17 mouse cellular contexts compared by ENCODE assay signal in genomic region chr16:29772609-29772988, GRCm38 (mm10).
DNase-seq lines count a peak whose midpoint lies in the region; ATAC-seq and TF ChIP-seq lines count a peak whose summit lies in the region.
"Had no signal": no experiment of that assay in that cellular context is flagged by ENCODE, and none has a peak within 500 bp of the region (broad histone marks: within the 10 kb centered on the region; RNA-seq: fewer than 3 reads in every experiment).

No protein-coding gene starts in this region.

- no peak overlapping the region for H3K4me3 ChIP-seq in layer of hippocampus, adult 2 months
- H3K4me3 ChIP-seq in midbrain, embryonic 10.5 days = no peak overlapping the region
- H3K4me3 ChIP-seq in midbrain, embryonic 14.5 days (replicated peaks; ENCODE audit: low read depth, low read length) = no peak overlapping the region
- H3K4me3 ChIP-seq in embryonic facial prominence, embryonic 10.5 days = no peak overlapping the region
- H3K4me3 ChIP-seq in forebrain, embryonic 14.5 days (ENCODE audit: low read depth, low read length) = no peak overlapping the region
- H3K4me3 ChIP-seq: forebrain, embryonic 13.5 days; heart, embryonic 12.5 days; limb, embryonic 13.5 days; myocyte; neural tube, embryonic 15.5 days had no signal

- no peak overlapping the region for H3K9ac ChIP-seq in midbrain, embryonic 14.5 days (replicated peaks; ENCODE audit: low read length)
- no peak overlapping the region for H3K9ac ChIP-seq in forebrain, embryonic 14.5 days (ENCODE audit: low read length)
- H3K9ac ChIP-seq: forebrain, embryonic 13.5 days; heart, embryonic 12.5 days; limb, embryonic 13.5 days; neural tube, embryonic 15.5 days had no signal

- 69% methylated on average over 12 of the region's 12 CpGs for WGBS in midbrain, embryonic 10.5 days
- WGBS in midbrain, embryonic 14.5 days = 64% methylated on average over 12 of the region's 12 CpGs
- WGBS in embryonic facial prominence, embryonic 10.5 days = 71% methylated on average over 12 of the region's 12 CpGs
- 85% methylated on average over 12 of the region's 12 CpGs for WGBS in forebrain, embryonic 14.5 days

- H3K4me1 ChIP-seq in midbrain, embryonic 10.5 days = peaks cover 52% of the 10 kb centered on the region
- peaks cover 5% of the 10 kb centered on the region; the same call in 1 of the 2 replicates for H3K4me1 ChIP-seq in midbrain, embryonic 14.5 days (ENCODE audit: control insufficient read depth, insufficient read depth, low read length)
- peaks cover 55% of the 10 kb centered on the region for H3K4me1 ChIP-seq in embryonic facial prominence, embryonic 10.5 days
- H3K4me1 ChIP-seq in forebrain, embryonic 14.5 days (ENCODE audit: control insufficient read depth, insufficient read depth, low read length) = no peaks in the 10 kb centered on the region
- H3K4me1 ChIP-seq: neural tube, embryonic 15.5 days had no signal

- peaks cover 58% of the 10 kb centered on the region for H3K27me3 ChIP-seq in midbrain, embryonic 10.5 days (ENCODE audit: low read depth, poor library complexity, severe bottlenecking)
- H3K27me3 ChIP-seq in midbrain, embryonic 14.5 days (ENCODE audit: control insufficient read depth, insufficient read depth, low read length) = 0 out of 2 replicates have a peak, but pooled peaks cover 3% of the 10 kb centered on the region
- H3K27me3 ChIP-seq in embryonic facial prominence, embryonic 10.5 days (replicated peaks; ENCODE audit: low read depth, poor library complexity, severe bottlenecking) = peaks cover 5% of the 10 kb centered on the region; the same call in 1 of the 2 replicates
- H3K27me3 ChIP-seq in forebrain, embryonic 14.5 days (replicated peaks; ENCODE audit: control insufficient read depth, insufficient read depth, low read length) = no peaks in the 10 kb centered on the region
- H3K27me3 ChIP-seq: forebrain, embryonic 13.5 days had no signal

- no peak for TF ChIP-seq CTCF in layer of hippocampus, adult 2 months (conservative IDR thresholded peaks at IDR 0.05)

- H3K4me2 ChIP-seq in midbrain, embryonic 14.5 days (ENCODE audit: low read length) = no peak overlapping the region
- no peak overlapping the region for H3K4me2 ChIP-seq in forebrain, embryonic 14.5 days (ENCODE audit: low read length)
- H3K4me2 ChIP-seq: forebrain, embryonic 13.5 days; heart, embryonic 12.5 days; limb, embryonic 13.5 days; neural tube, embryonic 15.5 days had no signal

- no peak for ATAC-seq in midbrain, embryonic 14.5 days (ENCODE audit: low FRiP score, low TSS enrichment)
- no peak for ATAC-seq in forebrain, embryonic 14.5 days
- ATAC-seq: forebrain, embryonic 13.5 days had no signal

- peak overlapping the region; percentile 71 for H3K27ac ChIP-seq in layer of hippocampus, adult 2 months
- H3K27ac ChIP-seq in midbrain, embryonic 10.5 days (replicated peaks) = peak overlapping the region; percentile 49
- no peak overlapping the region for H3K27ac ChIP-seq in midbrain, embryonic 14.5 days (replicated peaks; ENCODE audit: low read depth, low read length)
- peak overlapping the region; percentile 10; the same call in 1 of the 2 replicates for H3K27ac ChIP-seq in embryonic facial prominence, embryonic 10.5 days (replicated peaks)
- no peak overlapping the region for H3K27ac ChIP-seq in forebrain, embryonic 14.5 days (ENCODE audit: low read depth, low read length)
- H3K27ac ChIP-seq: forebrain, embryonic 13.5 days; limb, embryonic 13.5 days; neural tube, embryonic 15.5 days had no signal

- DNase-seq in layer of hippocampus, adult 2 months (ENCODE audit: low spot score in 2 of 2) = no peak
- no peak for DNase-seq in layer of hippocampus, postnatal 14 days (ENCODE audit: low spot score in 2 of 2)
- DNase-seq in midbrain, embryonic 10.5 days (ENCODE audit: low spot score) = no peak
- no peak for DNase-seq in midbrain, embryonic 14.5 days
- no peak for DNase-seq in embryonic facial prominence, embryonic 10.5 days (ENCODE audit: low spot score)
- DNase-seq in ovary, postnatal 36 days (ENCODE audit: low spot score) = no peak
- no peak for DNase-seq in forebrain, embryonic 14.5 days (ENCODE audit: low spot score)
- DNase-seq: gastrocnemius, postnatal 36 days; heart, postnatal 4 days; kidney, adult 8-10 months; lung, adult 18-20 months had no signal

- no peaks in the 10 kb centered on the region for H3K9me3 ChIP-seq in midbrain, embryonic 10.5 days (replicated peaks)
- H3K9me3 ChIP-seq in midbrain, embryonic 14.5 days (ENCODE audit: control insufficient read depth, low read length) = no peaks in the 10 kb centered on the region
- no peaks in the 10 kb centered on the region for H3K9me3 ChIP-seq in embryonic facial prominence, embryonic 10.5 days
- no peaks in the 10 kb centered on the region for H3K9me3 ChIP-seq in forebrain, embryonic 14.5 days (replicated peaks; ENCODE audit: control insufficient read depth, low read length)
- H3K9me3 ChIP-seq: forebrain, embryonic 13.5 days; G1E; heart, embryonic 12.5 days; neural tube, embryonic 15.5 days had no signal

- H3K36me3 ChIP-seq in midbrain, embryonic 10.5 days = no peaks in the 10 kb centered on the region
- no peaks in the 10 kb centered on the region for H3K36me3 ChIP-seq in midbrain, embryonic 14.5 days (ENCODE audit: control insufficient read depth, insufficient read depth, low read length)
- H3K36me3 ChIP-seq in embryonic facial prominence, embryonic 10.5 days (replicated peaks) = no peaks in the 10 kb centered on the region
- no peaks in the 10 kb centered on the region for H3K36me3 ChIP-seq in forebrain, embryonic 14.5 days (ENCODE audit: control insufficient read depth, insufficient read depth, low read length)
- H3K36me3 ChIP-seq: G1E; heart, embryonic 12.5 days; limb, embryonic 13.5 days; neural tube, embryonic 15.5 days had no signal

Comparison
In these comparisons a context has a peak if more than half of its experiments do, and no peak if none do; other contexts are left out.
1. H3K27ac ChIP-seq: peak in layer of hippocampus, adult 2 months (single experiment), midbrain, embryonic 10.5 days (single experiment) and embryonic facial prominence, embryonic 10.5 days (single experiment); none in midbrain, embryonic 14.5 days (single experiment) and forebrain, embryonic 14.5 days (single experiment).